Mouse (Mus musculus) erythroblast, embryonic 14.5 days (primary cell): ENCODE results near the gene Wdr31. TPM values are rescaled to one million over a fixed set of nuclear protein-coding genes. Genes with fewer than 3 reads are reported as not detected.

Experiments used
- H3K27me3 ChIP-seq: 2 replicates; pipeline ENCODE4 v1.6.1; 2012; ENCODE audit warnings: inconsistent platforms; ENCODE audit not compliant: control insufficient read depth
- H3K36me3 ChIP-seq: 2 replicates; pipeline ENCODE4 v1.6.1; 2012; ENCODE audit warnings: mild to moderate bottlenecking, inconsistent platforms; ENCODE audit not compliant: control insufficient read depth
- H3K4me1 ChIP-seq: 2 replicates; pipeline ENCODE4 v1.6.1; 2012; ENCODE audit warnings: inconsistent platforms; ENCODE audit not compliant: control insufficient read depth
- H3K4me3 ChIP-seq: replicated peaks from 2 replicates; pipeline ENCODE3; 2012; ENCODE audit warnings: moderate library complexity, mild to moderate bottlenecking, inconsistent platforms
- H3K9me3 ChIP-seq: 2 replicates; pipeline ENCODE4 v1.6.1; 2012; ENCODE audit warnings: low read length, inconsistent platforms, mixed read lengths; ENCODE audit not compliant: control insufficient read depth
- GATA1 ChIP-seq: IDR thresholded peaks from 2 replicates; pipeline ENCODE4 v1.6.1; 2012; ENCODE audit warnings: low read length, inconsistent platforms, mixed read lengths
- TAL1 ChIP-seq: IDR thresholded peaks from 3 replicates; pipeline ENCODE4 v1.6.1; 2012; ENCODE audit warnings: low read length, inconsistent platforms, mixed read lengths
- polyA plus RNA-seq: library from polyadenylated mRNA; stranded (reverse); fragments of >175 nt; gene quantifications from 2 replicates; pipeline ENCODE4 v1.2.3, GENCODE M21; 2012

The Wdr31 gene
- polyA plus RNA-seq, 1 experiment: not detected

GRCm38 (mm10) chr4:62410325-62410724 is 60.4 kb downstream of the Wdr31 start:
- H3K4me1 ChIP-seq: peaks cover 41% of the 10 kb centered on the region
- H3K4me3 ChIP-seq: peak overlapping the region; percentile 82
- H3K9me3 ChIP-seq: no peaks in the 10 kb centered on the region
- H3K27me3 ChIP-seq: no peaks in the 10 kb centered on the region
- TF ChIP-seq TAL1 (no peak), GATA1 (no peak)
- peaks cover 62% of the 10 kb centered on the region for H3K36me3 ChIP-seq

- H3K36me3 ChIP-seq: peaks cover 61% of the 10 kb centered on the region
- TF ChIP-seq GATA1 (no peak), TAL1 (no peak)
- no peaks in the 10 kb centered on the region for H3K27me3 ChIP-seq
- H3K4me3 ChIP-seq: peak overlapping the region; percentile 82
- H3K4me1 ChIP-seq: peaks cover 45% of the 10 kb centered on the region
- no peaks in the 10 kb centered on the region for H3K9me3 ChIP-seq
Observed at GRCm38 (mm10) chr4:62409615-62410014, 61.1 kb downstream of the Wdr31 start.

- Histone ChIP-seq H3K27me3 (no peaks in the 10 kb centered on the region), H3K36me3 (peaks cover 61% of the 10 kb centered on the region), H3K9me3 (no peaks in the 10 kb centered on the region), H3K4me1 (peaks cover 47% of the 10 kb centered on the region), H3K4me3 (peak within 1 kb of the TSS; percentile 82)
- no peak for TF ChIP-seq GATA1
- no peak for TF ChIP-seq TAL1
Observed at GRCm38 (mm10) chr4:62408601-62409282, 62.0 kb downstream of the Wdr31 start, which contains the start of the genes Cdc26 and Prpf4. TSS of gene Cdc26 (minus strand) at chr4:62408642. TSS of gene Prpf4 (plus strand) at chr4:62408797.

DNA sequence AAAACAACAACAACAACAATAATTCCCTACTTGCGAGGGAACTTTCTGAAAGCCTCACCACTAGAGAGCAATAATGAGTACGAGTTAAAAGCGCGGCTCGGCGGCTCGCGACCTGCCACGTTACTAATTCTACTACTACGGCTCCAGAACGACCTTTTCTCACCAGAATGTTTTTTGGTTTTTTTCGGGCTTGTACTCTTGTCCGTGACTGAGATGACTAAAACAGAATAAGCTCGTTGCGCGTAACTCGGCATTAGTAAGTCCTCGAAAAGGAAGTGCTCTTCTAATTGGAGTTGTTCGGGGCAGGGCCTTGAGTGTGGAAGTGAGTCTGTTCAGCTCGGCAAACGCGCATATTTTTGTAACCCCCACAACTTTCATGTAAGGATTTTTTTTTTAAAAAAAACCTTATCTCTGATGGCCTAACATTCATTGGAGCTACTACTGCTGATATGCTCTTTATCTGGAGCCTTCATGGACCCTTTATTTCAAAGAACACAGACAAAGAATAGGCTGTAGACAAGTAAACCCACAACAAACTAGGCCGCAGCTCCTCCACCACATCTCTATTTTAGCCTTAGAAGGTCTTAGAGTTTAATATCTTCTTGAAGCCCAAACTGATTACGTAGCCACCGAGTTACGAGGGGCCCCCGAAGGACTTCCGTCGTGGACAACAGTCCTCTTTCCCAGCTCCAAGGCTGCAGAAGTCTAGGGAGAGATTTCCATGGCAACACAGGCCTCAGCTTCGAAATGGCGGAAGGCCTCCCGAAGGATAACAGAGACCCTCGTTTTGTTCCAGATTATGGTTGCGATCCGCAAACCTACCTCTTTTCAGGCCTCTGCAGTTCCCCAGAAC is 62.7 kb downstream of the Wdr31 start:
- TF ChIP-seq GATA1: no peak
- TF ChIP-seq TAL1: no peak
- peaks cover 59% of the 10 kb centered on the region for H3K36me3 ChIP-seq
- no peaks in the 10 kb centered on the region for H3K9me3 ChIP-seq
- no peaks in the 10 kb centered on the region for H3K27me3 ChIP-seq
- peaks cover 47% of the 10 kb centered on the region for H3K4me1 ChIP-seq
- peak overlapping the region; percentile 82 for H3K4me3 ChIP-seq

DNA sequence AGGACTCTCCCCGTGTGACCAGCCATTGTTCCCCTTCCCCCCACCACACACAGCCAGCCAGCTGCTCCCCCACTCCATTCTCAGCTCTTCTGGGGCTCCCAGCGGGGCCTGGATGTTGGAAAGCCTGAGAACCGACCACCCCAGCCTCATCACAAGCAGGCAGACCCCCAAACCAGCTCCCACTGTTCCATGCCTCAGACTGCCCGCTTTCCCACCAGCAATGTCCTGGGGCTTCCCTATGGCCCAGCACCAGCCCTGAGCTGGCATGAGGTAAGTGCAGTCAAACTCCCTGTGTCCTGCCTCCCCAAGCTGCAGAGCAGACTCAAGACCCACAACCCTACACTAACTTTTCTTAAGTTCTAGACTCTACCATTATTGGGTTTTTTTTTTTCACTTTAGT is 64.6 kb downstream of the Wdr31 start:
- Histone ChIP-seq H3K4me3 (no peak overlapping the region), H3K27me3 (no peaks in the 10 kb centered on the region), H3K36me3 (peaks cover 59% of the 10 kb centered on the region), H3K9me3 (no peaks in the 10 kb centered on the region), H3K4me1 (peaks cover 35% of the 10 kb centered on the region)
- TF ChIP-seq TAL1: no peak
- no peak for TF ChIP-seq GATA1

DNA sequence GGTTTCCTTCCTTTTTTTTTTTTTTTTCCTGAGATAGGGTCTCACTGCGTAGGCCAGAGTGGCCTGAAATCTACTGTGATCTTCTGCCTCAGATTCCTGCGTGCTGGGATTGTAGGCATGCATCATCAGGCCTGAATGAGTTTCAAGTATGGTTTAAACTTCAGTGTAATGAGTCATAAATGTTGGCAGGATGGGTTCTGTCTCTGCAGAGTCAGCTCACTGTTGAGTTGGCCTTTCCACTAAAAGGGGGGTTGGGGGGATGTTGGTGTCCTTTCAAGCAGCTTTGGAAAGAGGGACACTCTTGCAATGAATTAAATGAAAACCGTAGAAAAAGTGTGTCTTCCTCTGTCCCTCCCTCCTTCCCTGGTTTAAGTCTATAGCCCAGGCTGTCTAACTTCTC is 71.7 kb downstream of the Wdr31 start:
- Histone ChIP-seq H3K36me3 (peaks cover 91% of the 10 kb centered on the region), H3K4me1 (peaks cover 6% of the 10 kb centered on the region)
- TF ChIP-seq GATA1: no peak
- TF ChIP-seq TAL1: no peak

More for the DNA sequence above, 71.7 kb downstream of the Wdr31 start:
- H3K4me3 ChIP-seq: no peak overlapping the region
- H3K9me3 ChIP-seq: no peaks in the 10 kb centered on the region
- no peaks in the 10 kb centered on the region for H3K27me3 ChIP-seq

Other genes starting within 250 kb of the Wdr31 start
- not detected in 2 replicates for gene Zfp37, start 239.8 kb downstream of the Wdr31 start, polyA plus RNA-seq
- not detected in 2 replicates for gene Slc31a2, start 208.3 kb downstream of the Wdr31 start, polyA plus RNA-seq
- gene Fkbp15, start 110.3 kb downstream of the Wdr31 start, polyA plus RNA-seq: 1.4 TPM in 2 replicates
- 0.09 and 0.15 TPM in 2 replicates for gene Slc31a1, start 110.2 kb downstream of the Wdr31 start, polyA plus RNA-seq
- gene Cdc26, start 62.3 kb downstream of the Wdr31 start, polyA plus RNA-seq: 1.4 and 2.1 TPM in 2 replicates
- 0.17 TPM in 2 replicates for gene Prpf4, start 62.1 kb downstream of the Wdr31 start, polyA plus RNA-seq
- gene Rnf183, start 35.6 kb downstream of the Wdr31 start, polyA plus RNA-seq: not detected in 2 replicates
- 0.03 TPM in 1 of 2 replicates, not detected in the other for gene Bspry, start 9.2 kb upstream of the Wdr31 start, polyA plus RNA-seq
- 0.29 and 0.59 TPM in 2 replicates for gene Hdhd3, start 32.6 kb upstream of the Wdr31 start, polyA plus RNA-seq
- 666 and 744 TPM in 2 replicates for gene Alad, start 49.0 kb upstream of the Wdr31 start, polyA plus RNA-seq
- gene Pole3, start 54.2 kb upstream of the Wdr31 start, polyA plus RNA-seq: 8.0 and 9.7 TPM in 2 replicates
- gene 4933430I17Rik, start 54.5 kb upstream of the Wdr31 start, polyA plus RNA-seq: not detected in 2 replicates
- 0.02 and 0.13 TPM in 2 replicates for gene Rgs3, start 89.0 kb upstream of the Wdr31 start, polyA plus RNA-seq